Mouse (Mus musculus): Measurements from ENCODE around the gene Zfp524.

DNA sequence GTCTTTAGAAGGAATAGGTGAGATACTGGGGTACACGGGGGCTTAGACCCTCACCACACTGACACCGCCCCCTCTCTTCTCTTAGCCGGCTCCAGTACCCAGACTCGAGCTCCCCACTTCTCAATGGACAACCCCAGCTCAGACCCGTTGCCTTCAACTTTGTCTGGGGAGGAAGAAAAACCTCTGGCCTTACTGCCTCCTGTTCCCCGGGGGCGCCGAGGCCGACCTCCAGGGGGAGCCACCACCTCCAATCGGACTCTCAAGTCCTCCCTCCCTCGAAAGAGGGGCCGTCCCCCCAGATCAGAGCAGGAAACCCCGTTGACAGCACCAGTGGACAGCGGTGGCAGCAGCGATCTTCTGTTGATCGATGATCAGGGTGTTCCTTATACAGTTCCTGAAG, 3.1 kb downstream of the Zfp524 start:
- no peak for TF ChIP-seq CHD1 (IDR thresholded peaks at IDR 0.05; ENCODE audit: low read depth, low read length)
- no peak for TF ChIP-seq POLR2AphosphoS2 (IDR thresholded peaks at IDR 0.05; ENCODE audit: low read depth, low read length)
- TF ChIP-seq CTCF (conservative IDR thresholded peaks at IDR 0.05 in 1 of 2, IDR thresholded peaks at IDR 0.05 in 1 of 2; ENCODE audit: low read depth in 2 of 2, low read length in 2 of 2): peak in 1 of 2 experiments; percentile 13; a peak in 1 of 4 replicates
- no peak for TF ChIP-seq ZKSCAN1 (IDR thresholded peaks at IDR 0.05; ENCODE audit: borderline replicate concordance, low read depth, low read length)
- TF ChIP-seq SMC3 (IDR thresholded peaks at IDR 0.05; ENCODE audit: low read depth, low read length): no peak
- no peak for TF ChIP-seq POLR2A (IDR thresholded peaks at IDR 0.05; ENCODE audit: low read depth, low read length)
- TF ChIP-seq CHD2 (IDR thresholded peaks at IDR 0.05; ENCODE audit: low read length): no peak
